Mouse (Mus musculus) adipocyte (in vitro differentiated cells): ENCODE data around the gene Sept10.

Experiments used
- DNase-seq: peaks from one replicate; pipeline ENCODE4 v3.0.0-alpha.2; 2016; ENCODE audit warnings: low spot score

Gene Sept10

DNA sequence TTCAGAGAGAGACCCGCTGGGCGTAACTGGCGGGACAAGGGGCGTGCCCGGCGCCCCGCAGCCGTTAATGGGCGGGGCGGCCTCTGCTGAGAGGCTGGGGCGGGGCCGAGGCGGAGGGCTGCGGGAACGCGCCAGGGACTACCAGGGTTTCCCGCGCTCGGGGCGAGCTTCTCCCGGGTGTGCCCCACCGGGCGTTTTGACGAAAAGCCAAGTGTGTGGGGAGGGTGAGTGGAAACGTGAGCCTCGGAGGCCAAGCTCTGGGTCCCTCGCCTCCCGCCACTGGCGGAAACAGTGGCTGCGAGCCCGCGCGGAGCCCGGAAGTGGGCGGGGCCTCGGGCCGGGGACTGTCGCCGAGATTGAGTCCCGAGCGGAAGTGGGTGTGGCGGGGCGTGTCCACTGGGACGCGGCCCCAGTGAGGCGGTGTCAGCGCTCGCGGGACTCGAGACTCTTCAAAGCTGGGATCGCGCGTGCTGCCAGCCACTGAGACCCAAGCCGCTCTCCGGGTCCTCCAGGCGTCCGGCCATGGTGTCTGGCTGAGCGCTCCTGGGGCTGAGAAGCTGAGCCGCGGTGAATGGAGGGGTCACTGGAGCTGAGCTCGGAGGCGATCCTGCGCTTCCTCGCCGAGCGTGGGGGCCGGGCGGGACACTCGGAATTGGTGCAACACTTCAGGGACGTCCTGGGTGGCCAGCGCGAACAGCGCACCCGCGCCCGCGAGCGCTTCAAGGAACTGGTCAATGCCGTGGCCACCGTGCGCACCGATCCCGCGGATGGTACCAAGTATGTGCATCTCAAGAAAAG, at the start of gene Sept10, which contains the start of gene Sowahc:
TSS of gene Sept10 (minus strand) at position 375 of the 798 bp plus-strand sequence.
TSS of gene Sowahc (plus strand) at position 481 of the 798 bp plus-strand sequence.
- DNase-seq: peak; percentile 96

DNA sequence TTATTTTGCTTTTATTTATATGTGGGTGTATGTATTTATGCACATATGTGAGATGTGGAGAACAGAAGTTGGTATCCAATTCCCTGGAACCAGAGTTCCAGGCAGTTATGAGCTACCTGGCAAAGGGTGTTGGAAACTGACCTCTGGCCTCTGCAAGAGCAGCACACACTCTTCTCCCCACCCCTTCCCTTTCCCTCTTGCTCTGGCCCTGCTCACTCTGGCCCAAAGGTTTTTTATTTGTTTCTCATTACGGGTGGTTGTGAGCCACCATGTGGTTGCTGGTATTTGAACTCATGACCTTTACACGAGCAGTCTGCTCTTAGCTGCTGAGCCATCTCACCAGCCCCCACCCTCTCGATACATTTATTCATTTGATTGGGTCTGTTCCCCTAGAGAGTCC, 47.1 kb upstream of the Sept10 start:
- DNase-seq: peak; percentile 62

DNA sequence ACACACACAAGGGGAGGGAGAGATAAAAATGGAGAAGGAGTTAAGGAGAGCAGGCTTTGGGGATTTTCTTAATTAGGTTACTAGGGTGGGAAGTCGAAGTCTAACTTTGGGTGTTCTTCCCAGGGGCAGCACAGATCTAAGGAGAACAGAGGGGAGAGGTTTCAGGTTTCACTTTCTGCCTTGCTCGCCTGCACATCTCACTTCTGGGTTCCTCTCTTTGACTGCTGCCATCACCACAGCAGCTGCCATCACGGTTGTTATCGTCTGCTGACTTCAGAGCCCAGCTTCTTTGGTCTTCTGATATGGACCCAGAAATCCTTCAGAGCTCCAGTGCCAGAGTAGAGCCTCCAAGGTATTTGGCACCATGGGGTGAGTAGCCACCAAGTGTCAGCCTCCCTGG, 46.5 kb upstream of the Sept10 start:
- no peak for DNase-seq

DNA sequence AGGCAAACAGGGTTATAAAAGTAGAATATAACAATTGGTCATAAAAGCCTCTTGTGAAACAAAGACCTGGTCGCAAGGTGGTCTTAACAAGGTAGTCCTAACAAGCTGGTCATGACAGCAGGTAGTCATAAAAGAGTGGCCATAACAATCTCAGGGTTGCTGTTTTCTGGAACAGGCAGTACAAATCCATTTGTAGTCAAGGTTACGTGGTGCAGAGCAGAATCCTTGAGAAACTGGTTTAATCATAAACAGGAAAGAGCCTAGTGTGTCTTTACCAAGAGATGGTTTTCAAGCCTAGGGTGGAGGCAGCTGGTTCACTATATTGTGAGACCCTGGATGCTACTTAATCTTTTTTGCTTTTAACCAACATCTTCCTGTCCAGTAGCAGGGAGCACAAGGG, 45.6 kb upstream of the Sept10 start:
- no peak for DNase-seq

DNA sequence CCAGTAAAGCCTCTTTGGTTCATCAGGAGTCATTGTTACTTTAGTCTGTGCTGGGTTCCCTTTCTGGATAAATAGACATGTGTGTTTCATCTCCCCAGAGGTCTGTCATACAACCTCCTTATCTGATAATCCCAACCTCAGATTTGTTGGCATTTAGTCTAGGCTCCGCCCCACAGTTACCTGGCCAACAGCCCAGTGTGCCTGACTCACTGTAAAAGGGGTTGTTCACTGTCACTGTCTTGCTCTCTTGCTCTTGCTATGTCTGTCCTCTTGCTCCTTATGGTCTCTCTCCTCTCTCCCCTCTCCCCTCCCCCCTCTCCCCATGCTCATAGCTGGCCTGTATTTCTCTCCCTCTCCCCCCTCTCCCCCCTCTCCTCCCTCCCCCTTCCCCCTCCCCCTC, 44.5 kb upstream of the Sept10 start:
- DNase-seq: peak; percentile 90

GRCm38 (mm10) chr10:59265674-59266073, 44.0 kb upstream of the Sept10 start:
- DNase-seq: peak; percentile 89

- DNase-seq: no peak
Observed at GRCm38 (mm10) chr10:59265067-59265466, 43.4 kb upstream of the Sept10 start.

DNA sequence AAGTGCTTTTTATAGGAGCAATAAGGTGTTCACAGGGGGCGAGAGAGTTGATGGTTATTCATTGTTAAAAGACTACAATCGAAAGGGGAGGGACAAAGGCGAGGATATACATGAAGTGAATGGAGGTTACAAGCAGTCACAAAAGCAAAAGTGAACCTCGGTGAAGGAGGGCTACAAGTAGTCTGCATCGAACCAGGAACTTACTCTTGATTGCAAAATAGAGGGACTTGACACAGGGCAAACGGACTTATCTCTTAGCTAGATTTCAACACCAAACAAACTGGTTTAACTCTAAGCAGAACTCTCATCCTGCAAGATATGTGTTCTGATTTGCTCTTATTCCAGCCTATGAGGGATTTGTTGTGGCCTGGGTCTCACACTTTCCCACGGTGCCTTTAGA, 41.3 kb upstream of the Sept10 start:
- no peak for DNase-seq

DNA sequence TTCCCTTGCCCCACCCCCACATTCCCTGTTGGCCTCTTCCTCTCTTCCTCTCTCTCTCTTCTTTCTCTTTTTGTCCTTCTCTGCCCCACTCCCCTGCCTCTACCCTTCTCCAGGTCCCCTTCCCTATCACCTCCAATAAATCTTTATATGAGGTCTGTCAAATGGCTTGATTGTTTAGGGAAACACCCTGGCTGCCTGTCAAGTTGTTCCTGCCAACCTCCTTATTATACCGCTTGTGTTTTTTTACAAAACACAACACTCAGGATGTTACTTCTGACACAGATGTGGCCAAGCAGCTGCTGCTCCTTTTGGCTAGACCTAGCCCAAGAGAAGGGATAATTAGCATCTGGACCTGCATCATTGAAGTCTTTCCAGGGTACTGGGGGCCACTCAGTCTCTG, 40.4 kb upstream of the Sept10 start:
- peak; percentile 77 for DNase-seq

DNA sequence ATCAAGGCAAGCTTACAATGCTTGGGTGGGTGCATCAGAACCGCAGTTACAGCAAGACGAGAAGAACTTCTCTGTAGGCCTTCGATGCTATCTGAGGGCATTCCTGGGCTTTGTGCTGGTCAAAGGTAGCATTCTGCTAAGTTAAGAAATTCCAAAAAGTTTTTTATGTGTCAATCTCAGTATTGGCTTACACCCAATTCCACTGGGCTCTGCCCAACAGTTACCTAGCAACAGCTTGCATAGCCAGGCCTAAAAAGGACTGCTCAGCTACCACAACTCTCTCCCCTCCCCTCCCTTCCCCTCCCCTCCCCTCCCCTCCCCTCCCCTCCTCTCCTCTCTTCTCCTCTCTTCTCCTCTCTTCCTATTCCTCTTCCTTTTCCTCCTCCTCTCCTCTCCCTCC, 40.0 kb upstream of the Sept10 start:
- peak; percentile 87 for DNase-seq

GRCm38 (mm10) chr10:59259572-59259971, 37.9 kb upstream of the Sept10 start:
- peak; percentile 52 for DNase-seq

DNA sequence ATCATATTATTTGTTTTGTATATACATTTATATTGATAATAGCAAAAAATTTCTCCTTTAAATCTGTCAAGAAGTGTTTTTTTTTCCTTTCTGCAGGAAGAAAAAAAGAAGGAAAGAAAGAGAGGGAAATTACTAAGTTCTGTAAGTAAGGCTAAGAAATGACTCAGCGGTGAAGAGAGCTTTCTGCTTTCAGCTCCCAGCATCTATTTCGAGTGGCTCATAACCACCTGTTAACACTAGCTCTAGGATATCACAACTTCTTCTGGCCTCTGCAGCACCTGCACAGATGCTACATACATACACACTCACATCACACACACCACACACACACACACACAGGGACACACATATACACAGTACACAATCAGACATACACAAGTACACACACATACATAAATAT, 34.9 kb upstream of the Sept10 start:
- DNase-seq: no peak

DNA sequence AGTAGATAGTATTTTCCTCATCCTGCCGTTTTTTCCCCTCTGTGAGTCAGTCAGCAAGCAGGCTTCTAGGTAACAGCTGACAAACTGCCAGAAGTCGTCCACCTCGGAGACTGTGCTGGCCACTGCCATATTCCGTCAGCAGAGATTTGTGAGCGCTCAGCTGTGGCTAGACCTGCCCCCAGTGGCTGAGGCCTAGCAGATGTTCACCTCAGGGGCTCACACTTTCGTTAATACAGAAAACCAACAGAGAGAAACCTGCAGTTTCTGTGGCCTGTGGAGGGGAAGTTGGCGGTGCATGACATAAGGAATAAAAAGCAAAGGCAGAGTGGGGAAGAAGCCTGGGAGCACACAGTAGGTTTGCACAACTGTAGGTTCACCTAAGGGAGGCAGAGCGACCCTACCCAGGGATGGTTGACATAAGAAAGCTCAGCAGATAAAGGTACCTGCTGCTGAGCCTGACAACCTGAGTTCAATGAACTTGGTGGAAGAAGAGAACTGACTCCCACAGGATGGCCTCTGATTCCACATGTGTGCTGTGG, 32.0 kb upstream of the Sept10 start:
- no peak for DNase-seq

DNA sequence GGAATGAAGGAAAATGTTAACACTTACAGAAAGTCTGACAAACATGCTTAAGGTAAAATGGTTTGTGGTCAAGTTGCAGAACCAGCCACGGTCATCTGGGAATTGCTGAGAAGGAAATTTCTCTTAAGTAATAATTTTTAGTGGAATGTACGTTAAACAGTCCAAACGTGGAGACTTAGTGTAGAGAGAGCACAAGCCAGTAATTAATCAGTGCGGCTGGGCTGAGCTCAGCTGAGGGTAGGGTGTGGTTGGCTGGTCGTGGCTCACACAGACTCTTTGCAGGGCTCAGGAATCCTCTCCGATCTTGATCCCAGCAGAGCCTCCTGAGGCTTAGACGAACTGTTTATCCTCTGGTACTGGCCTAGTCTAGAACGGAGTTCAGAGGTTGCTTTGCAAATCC, 30.7 kb upstream of the Sept10 start:
- DNase-seq: no peak

- no peak for DNase-seq
Observed at GRCm38 (mm10) chr10:59251980-59252379, 30.3 kb upstream of the Sept10 start.

- no peak for DNase-seq
Observed at GRCm38 (mm10) chr10:59250679-59251078, 29.0 kb upstream of the Sept10 start.

DNA sequence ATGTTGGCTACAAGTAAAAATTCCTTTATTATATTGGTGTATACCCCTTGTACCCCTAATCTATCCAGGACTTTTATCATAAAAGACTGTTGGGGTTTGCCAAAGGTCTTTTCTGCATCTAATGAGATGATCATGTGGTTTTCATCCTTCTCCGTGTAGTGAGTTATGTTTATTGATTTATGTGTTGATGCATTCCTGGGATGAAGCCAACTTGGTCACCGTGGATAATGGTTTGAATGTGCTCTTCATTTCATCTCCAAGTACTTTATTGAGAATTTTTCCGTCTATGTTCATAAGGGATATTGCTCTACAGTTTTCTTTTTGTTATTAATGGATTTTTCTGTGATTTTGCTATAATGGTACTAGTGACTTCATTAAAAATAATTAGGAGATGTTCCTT, 27.9 kb upstream of the Sept10 start:
- no peak for DNase-seq

- DNase-seq: peak; percentile 67
Observed at GRCm38 (mm10) chr10:59241141-59241541, 19.5 kb upstream of the Sept10 start.

GRCm38 (mm10) chr10:59237757-59238156, 16.1 kb upstream of the Sept10 start:
- DNase-seq: no peak

DNA sequence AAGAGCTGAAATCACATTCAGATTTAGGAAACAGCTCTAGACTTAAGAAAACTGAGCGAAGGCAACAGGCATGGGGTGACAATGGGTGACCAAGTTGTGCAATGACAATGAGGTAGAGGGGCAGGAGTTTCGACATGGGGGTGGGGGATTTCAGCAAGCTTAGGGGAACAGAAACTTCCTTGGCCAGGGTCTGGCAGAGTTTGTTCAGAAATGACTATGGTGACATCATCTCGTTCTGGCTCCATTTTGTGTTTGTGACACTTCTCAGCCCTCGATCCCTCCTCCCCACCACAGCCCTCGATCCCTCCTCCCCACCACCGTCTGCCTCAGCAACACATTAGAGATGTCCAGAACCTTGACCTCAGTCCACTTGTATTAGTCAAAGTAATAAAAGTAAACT, 14.8 kb upstream of the Sept10 start:
- DNase-seq: peak; percentile 50

DNA sequence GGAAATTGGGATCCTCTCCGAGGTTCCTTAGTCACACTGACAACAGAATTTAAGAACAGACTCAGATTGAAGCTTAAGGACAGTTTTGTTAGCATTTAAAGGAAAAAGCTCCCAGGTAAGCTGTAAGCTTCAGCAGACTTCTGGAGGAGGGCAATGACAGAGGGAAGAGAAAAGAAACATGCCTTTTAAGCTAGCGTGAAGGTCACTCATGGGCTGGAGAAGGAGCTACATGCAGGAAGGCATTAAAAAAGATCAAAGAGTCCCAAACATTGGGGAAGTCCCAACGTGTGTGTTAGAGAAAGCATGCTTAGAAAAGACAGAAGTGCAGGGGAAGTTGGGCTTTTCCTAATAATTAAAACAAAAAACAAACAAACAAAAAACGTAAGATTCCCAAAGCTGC, 14.2 kb upstream of the Sept10 start:
- DNase-seq: no peak

- DNase-seq: no peak
Observed at GRCm38 (mm10) chr10:59235227-59235626, 13.6 kb upstream of the Sept10 start.

- peak; percentile 66 for DNase-seq
Observed at GRCm38 (mm10) chr10:59229205-59229820, 7.7 kb upstream of the Sept10 start.
